Mouse (Mus musculus) subcutaneous adipose tissue, adult 2 months (tissue): ENCODE measurements around the gene Olfr1156. TPM values are rescaled to one million over a fixed set of nuclear protein-coding genes. Genes with fewer than 3 reads are reported as not detected.

Source experiments
- polyA plus RNA-seq: library from polyadenylated mRNA; depleted of rRNA; stranded (reverse); fragments of >200 nt; gene quantifications from 2 replicates; pipeline ENCODE4 v1.2.3, GENCODE M21; 2012; ENCODE audit warnings: low replicate concordance; rRNA removed

Gene Olfr1156
- polyA plus RNA-seq = not detected in 2 replicates

DNA sequence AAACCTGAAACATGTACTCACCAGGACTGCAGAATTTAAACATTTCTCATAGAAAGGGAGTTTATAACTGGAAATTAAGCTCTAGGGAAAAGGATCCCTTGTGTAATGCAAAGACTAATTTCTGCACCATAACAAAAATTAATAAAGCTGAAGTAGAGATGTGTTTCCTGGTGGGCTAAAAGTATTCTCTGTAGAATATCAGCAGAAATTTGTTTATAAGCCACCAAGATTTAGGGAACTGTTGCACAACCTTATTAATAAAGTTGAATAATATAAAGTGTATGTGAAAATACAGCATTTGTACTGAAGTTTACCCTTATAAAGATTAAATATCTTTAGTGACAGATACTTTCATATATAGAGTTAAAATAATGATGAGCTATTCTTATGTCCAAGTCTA, at the start of gene Olfr1156:
Gene Olfr1156 (minus strand): TSS at position 101 of the 400 bp plus-strand sequence.

DNA sequence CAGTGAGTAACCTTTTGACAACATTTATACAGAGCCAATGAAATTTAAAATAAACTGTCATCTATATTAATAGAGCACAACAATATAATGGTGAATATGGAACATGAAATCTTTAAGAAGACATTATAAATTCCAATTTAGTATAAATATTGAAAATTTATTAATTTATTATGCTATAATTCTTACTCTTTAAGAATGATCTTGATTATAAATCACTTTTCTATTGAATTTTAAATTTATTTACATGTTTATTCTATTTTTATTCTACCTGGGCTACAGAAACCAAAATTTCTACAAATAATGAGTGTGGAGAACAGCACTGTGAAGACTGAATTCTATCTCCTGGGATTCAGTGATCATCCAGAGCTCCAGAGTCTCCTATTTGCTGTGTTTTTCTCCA, 36.9 kb upstream of the Olfr1156 start, which contains the start of gene Olfr1158:
Gene Olfr1158 (plus strand): TSS at position 301 of the 400 bp plus-strand sequence.

DNA sequence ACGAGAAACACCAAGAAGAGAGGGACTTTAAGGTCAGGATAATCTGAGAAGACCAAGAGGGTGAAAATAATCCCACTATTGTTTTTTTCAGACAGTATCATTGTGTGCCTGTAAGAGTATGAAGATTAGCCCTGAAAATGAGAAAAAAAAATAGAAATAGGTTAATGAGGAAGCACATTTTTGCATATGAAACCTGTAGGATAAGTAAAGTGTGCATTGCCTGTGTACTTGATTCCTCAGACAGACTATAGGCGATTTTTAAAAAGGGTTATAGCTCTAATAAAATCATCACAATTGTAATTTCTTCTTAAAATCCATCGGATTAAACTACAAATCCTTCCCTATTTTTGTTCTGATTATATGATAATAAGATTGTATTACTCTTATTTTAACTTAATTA, 21.7 kb upstream of the Olfr1156 start, which contains the start of gene Olfr74:
Gene Olfr74 (minus strand): TSS at position 101 of the 400 bp plus-strand sequence.

DNA sequence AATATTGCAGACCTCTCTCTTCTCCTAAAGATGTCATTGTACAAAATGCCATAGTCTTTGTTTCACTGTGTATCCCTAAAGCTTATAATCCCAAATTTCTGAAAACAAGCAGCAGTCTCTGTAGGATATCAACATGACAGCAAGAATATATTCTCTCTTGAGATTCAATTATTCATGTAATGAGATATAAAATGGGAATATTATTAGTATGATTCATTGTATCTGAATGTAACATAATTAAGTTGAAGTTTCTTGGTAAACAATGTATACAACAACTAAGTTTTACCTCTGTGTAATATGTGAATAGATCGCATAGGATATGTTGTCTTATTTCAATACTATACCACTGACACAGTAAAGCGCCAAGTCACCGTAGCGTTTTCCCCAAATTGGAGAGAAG, 15.3 kb upstream of the Olfr1156 start, which contains the start of gene Olfr1157:
Gene Olfr1157 (minus strand): TSS at position 101 of the 400 bp plus-strand sequence.

DNA sequence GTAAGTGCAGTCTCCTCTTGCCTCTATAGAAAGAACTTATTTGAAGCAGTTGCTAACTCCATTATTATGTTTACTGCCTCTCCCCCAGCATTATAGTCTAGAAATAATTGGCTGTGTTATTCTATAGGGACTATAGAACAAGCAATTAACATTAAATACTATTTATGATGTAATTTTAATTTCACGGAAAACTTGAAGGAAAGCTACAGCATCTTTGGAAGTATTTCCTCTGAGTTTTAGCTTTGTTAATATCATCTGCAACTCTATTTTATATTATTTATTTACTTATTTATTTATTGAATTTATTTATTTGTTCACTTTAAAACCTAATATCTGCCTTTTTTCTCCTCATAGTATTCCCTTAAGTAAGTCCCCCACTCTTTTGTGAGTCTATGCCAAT, 7.9 kb downstream of the Olfr1156 start, which contains the start of gene Olfr1155:
Gene Olfr1155 (minus strand): TSS at position 101 of the 400 bp plus-strand sequence.

DNA sequence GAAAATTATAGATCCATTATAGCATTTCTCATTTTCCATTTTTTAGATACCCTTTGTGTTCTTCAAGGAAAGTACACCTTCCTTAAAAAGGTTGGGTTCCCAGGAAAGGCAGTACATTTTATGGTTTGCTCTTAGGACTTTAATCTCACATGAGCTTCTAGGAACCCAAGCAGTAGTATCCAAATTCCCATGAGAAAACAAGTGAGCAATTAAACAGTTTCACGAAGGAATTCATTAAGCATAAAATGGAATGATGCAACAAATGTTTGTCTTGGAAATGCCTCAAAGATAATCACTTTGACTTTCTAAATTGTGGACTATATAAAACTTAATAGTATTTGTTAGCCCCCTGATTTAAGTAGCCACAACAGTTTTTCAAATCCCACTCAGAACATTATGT, 47.8 kb downstream of the Olfr1156 start, which contains the start of gene Olfr1154:
Gene Olfr1154 (minus strand): TSS at position 101 of the 400 bp plus-strand sequence.

Other genes starting within 250 kb of the Olfr1156 start
- not detected in 2 replicates for gene Olfr1137, start 239.9 kb downstream of the Olfr1156 start, polyA plus RNA-seq
- gene Olfr1138, start 213.1 kb downstream of the Olfr1156 start, polyA plus RNA-seq = not detected in 2 replicates
- not detected in 2 replicates for gene Olfr1140, start 209.3 kb downstream of the Olfr1156 start, polyA plus RNA-seq
- gene Olfr1141, start 199.1 kb downstream of the Olfr1156 start, polyA plus RNA-seq = not detected in 2 replicates
- gene Olfr152, start 173.6 kb downstream of the Olfr1156 start, polyA plus RNA-seq = not detected in 2 replicates
- gene Olfr1143, start 152.5 kb downstream of the Olfr1156 start, polyA plus RNA-seq = not detected in 2 replicates
- gene Olfr1145, start 143.3 kb downstream of the Olfr1156 start, polyA plus RNA-seq = not detected in 2 replicates
- gene Olfr1148, start 122.6 kb downstream of the Olfr1156 start, polyA plus RNA-seq = not detected in 2 replicates
- gene Olfr1150-ps1, start 109.1 kb downstream of the Olfr1156 start, polyA plus RNA-seq = not detected in 2 replicates
- gene Olfr1151, start 97.2 kb downstream of the Olfr1156 start, polyA plus RNA-seq = not detected in 2 replicates
- not detected in 2 replicates for gene Olfr1152, start 86.6 kb downstream of the Olfr1156 start, polyA plus RNA-seq
- gene Olfr1153, start 58.1 kb downstream of the Olfr1156 start, polyA plus RNA-seq = not detected in 2 replicates
- gene Olfr1154, start 47.9 kb downstream of the Olfr1156 start, polyA plus RNA-seq = not detected in 2 replicates
- gene Olfr1155, start 8.0 kb downstream of the Olfr1156 start, polyA plus RNA-seq = not detected in 2 replicates
- not detected in 2 replicates for gene Olfr1157, start 15.2 kb upstream of the Olfr1156 start, polyA plus RNA-seq
- not detected in 2 replicates for gene Olfr74, start 21.6 kb upstream of the Olfr1156 start, polyA plus RNA-seq
- not detected in 2 replicates for gene Olfr1158, start 37.0 kb upstream of the Olfr1156 start, polyA plus RNA-seq
- not detected in 2 replicates for gene Olfr1160, start 55.2 kb upstream of the Olfr1156 start, polyA plus RNA-seq
- not detected in 2 replicates for gene Olfr1161, start 69.7 kb upstream of the Olfr1156 start, polyA plus RNA-seq
- gene Olfr73, start 84.6 kb upstream of the Olfr1156 start, polyA plus RNA-seq = not detected in 2 replicates
- gene Olfr1162, start 98.0 kb upstream of the Olfr1156 start, polyA plus RNA-seq = not detected in 2 replicates
- gene Olfr1163, start 118.7 kb upstream of the Olfr1156 start, polyA plus RNA-seq = not detected in 2 replicates
- gene Olfr1164, start 140.9 kb upstream of the Olfr1156 start, polyA plus RNA-seq = not detected in 2 replicates
- gene Olfr1166, start 175.2 kb upstream of the Olfr1156 start, polyA plus RNA-seq = not detected in 2 replicates
- gene Olfr1167, start 202.1 kb upstream of the Olfr1156 start, polyA plus RNA-seq = not detected in 2 replicates
- gene Olfr1168, start 228.8 kb upstream of the Olfr1156 start, polyA plus RNA-seq = not detected in 2 replicates